Mouse (Mus musculus) MEL (cell line): ENCODE measurements around the gene Ccdc106.

Experiments
- CTCF ChIP-seq, 3 experiments: IDR thresholded peaks in 2 of 3; conservative IDR thresholded peaks in 1 of 3; 2 replicates each; pipeline ENCODE4 v1.5.1; 2011 to 2012; ENCODE audit warnings: low read length in 3 of 3, low read depth in 2 of 3, mild to moderate bottlenecking in 2 of 3, improper control_type of control experiment in 1 of 3, inconsistent platforms in 1 of 3, mixed read lengths in 1 of 3, moderate library complexity in 1 of 3; ENCODE audit not compliant: control insufficient read depth in 1 of 3, insufficient read depth in 1 of 3, poor library complexity in 1 of 3, severe bottlenecking in 1 of 3
- EP300 ChIP-seq, 2 experiments: IDR thresholded peaks; 2 replicates each; pipeline ENCODE4 v1.6.1; 2011; ENCODE audit warnings: improper control_type of control experiment in 2 of 2, low read length in 2 of 2, low read depth in 1 of 2, mild to moderate bottlenecking in 1 of 2

GRCm38 (mm10) chr7:5012681-5013513 lies 7.5 kb upstream of the Ccdc106 start:
- no peak for TF ChIP-seq CTCF (IDR thresholded peaks at IDR 0.05 in 2 of 3, conservative IDR thresholded peaks at IDR 0.05 in 1 of 3; ENCODE audit: control insufficient read depth in 1 of 3, insufficient read depth in 1 of 3, low read depth in 2 of 3, low read length in 3 of 3, poor library complexity in 1 of 3, severe bottlenecking in 1 of 3)
- no peak for TF ChIP-seq EP300 (IDR thresholded peaks at IDR 0.05; ENCODE audit: low read depth in 1 of 2, low read length in 2 of 2)
